Mouse (Mus musculus) erythroblast, adult 5-6 weeks (primary cell): ENCODE results near the gene Macf1. TPM values are rescaled to one million over a fixed set of nuclear protein-coding genes. Genes with fewer than 3 reads are reported as not detected.
A peak's percentile ranks its signal among the peaks of the same experiment; 100 is the strongest.

Experiments
- ATAC-seq: replicated peaks from 2 replicates; pipeline ENCODE4 v1.8.0; 2016; ENCODE audit warnings: moderate number of reproducible peaks, mild to moderate bottlenecking, moderate TSS enrichment, inconsistent platforms; ENCODE audit not compliant: poor library complexity, low FRiP score, severe bottlenecking
- total RNA-seq, 2 experiments: library from RNA; stranded (forward) in 1 of 2; stranded (reverse) in 1 of 2; fragments of 150-400 nt in 1 of 2; fragments of 200-764, 138-1000 nt in 1 of 2; gene quantifications; 2 replicates each; pipeline versions ENCODE4 v1.2.3 to v1.2.4; 2015 to 2017; ENCODE audit warnings: low replicate concordance in 2 of 2

The Macf1 gene
- total RNA-seq, 2 experiments from 2014 or later: 52.5 to 65.5 TPM

DNA sequence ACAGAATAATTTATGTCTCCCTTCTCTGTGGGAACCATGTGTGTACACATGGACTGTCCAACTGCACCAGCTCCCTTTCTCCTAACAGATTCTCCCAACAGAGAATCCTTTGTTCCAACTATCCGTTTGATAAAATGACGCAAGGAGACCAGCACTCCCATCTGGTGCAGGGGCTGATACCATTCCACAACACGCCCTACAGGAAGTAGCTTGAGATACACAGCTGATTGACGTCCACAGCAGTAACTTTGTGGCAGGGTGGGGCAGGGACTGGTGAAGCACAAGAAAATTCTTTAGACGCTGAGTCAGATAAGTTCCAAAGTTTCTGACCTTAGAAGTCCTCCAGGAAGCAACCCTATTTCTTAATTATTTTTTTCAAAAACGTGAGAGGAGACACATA lies 261.3 kb downstream of the Macf1 start:
- ATAC-seq: no peak

DNA sequence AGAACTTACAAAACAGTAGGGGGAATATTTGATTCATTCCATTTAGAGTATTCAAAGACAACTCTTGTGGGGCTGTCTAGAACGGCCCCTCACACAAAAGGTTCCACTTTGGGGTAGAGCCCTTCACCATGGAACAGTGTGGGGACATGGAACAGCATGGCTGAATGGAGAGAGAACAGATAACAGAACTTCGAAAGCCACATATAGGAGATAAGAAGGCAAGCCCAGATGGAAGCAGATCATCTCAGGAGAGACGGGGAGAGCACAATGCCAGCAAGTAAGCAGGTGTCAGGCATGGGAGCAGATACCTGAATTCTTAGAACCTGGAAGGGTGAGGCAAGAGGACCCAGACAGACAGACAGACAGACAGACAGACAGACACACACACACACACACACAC lies 266.1 kb downstream of the Macf1 start:
- ATAC-seq: no peak

DNA sequence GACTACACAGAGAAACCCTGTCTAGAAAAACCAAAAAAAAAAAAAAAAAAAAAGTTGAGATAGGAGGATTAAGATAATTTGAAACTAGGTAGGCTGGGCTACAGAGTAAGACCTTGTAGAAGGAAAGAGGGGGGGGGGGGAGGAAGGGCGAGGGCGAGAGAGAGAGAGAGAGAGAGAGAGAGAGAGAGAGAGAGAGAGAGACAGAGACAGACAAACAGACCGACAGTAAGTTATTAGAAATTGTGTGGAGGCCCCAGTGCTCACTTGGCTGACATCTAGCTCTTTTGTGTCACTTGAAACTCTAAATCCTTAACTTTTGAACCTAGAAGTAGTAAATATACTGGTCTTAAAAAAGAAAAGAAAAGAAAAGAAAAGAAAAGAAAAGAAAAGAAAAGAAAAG lies 266.7 kb downstream of the Macf1 start:
- ATAC-seq: no peak

DNA sequence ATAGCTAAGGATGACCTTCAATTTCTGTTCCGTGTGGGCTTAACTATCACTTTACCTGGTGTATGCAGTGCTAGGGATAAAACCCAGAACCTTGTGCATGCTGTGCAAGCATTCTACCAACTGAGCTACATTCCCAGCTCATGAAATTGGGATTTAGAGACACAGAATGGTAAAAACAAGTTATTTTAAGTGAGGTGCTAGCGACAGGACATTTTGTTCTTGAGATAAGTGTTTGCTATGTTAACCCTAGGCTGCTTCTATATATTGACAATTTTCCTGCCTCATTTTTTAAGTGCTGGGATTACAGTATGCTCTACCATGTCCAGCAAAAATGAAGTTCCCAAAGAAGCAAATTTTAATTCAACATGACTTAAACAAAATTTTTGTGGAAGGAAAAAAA lies 267.3 kb downstream of the Macf1 start:
- no peak for ATAC-seq

DNA sequence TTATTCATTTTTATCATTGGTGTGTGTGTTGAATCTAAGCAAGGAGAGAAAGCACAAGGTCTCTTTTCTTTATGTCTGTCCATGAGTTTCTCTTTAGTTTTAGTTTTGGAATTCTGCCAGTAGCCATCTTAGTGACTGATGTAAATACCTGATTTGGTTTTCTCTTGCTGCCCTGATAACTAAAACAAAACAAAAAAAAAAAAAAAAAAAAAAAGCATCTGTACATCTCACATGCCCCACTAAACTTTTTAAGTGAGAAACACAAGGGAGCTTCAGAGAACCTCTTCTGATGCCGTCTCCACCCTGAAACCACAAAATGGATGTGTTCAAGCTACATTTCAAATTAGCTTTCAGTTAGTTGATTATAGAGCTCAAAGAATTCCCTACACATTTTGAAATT lies 268.6 kb downstream of the Macf1 start:
- no peak for ATAC-seq

DNA sequence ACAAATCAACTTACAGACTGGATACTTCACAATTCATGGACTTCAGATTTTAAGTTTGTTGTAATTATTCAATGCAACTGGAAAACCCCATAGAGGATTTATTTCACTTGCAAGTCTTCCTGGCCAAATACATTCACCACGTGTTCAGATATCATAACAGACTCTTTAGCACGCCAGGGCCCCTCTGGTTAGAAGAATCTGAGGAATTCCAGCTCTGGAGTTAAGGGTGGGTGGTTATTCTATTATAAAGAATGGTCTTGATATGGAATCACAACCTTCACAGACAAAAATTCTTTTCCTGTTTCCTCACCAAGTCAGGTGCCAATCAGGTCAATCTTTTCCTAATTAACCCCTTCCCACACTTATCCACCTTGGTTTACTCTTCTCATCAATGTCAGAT lies 270.3 kb downstream of the Macf1 start:
- ATAC-seq: no peak

DNA sequence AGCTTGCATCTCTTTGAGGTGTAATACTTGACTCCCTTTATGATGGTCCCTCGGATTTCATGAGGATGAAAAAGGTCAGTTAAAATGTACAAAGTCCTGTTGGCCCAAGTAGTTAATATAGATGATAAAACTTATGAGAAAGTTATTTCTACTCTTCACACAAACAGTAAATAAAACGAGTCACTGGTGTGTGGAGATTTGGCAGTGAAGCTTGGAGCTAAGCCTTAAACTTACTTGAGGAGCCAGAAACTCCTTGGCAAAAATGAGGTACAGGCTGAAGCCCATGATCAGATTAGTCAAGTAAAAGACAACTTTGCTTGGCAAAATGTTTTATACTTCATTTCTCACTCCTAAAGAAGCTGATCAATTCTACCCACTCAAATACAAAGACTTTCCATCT lies 271.2 kb downstream of the Macf1 start:
- ATAC-seq: no peak

DNA sequence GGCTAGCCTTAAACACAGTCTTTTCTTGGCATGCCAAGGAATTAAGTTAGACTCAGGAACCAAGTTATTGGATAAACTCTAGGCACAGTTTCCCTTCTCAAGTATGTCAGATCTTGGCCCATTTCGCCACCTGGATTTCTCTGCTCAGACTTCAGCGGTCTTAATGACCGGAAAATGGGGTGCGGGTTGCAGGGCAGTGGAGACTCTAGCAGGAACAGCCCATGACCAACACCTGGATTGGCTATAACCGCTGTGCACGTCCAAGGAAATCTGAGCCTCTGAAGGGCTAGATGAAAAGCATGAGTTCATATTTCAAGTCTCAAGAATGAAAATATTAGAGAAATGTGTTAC lies 271.7 kb downstream of the Macf1 start:
- ATAC-seq: no peak

DNA sequence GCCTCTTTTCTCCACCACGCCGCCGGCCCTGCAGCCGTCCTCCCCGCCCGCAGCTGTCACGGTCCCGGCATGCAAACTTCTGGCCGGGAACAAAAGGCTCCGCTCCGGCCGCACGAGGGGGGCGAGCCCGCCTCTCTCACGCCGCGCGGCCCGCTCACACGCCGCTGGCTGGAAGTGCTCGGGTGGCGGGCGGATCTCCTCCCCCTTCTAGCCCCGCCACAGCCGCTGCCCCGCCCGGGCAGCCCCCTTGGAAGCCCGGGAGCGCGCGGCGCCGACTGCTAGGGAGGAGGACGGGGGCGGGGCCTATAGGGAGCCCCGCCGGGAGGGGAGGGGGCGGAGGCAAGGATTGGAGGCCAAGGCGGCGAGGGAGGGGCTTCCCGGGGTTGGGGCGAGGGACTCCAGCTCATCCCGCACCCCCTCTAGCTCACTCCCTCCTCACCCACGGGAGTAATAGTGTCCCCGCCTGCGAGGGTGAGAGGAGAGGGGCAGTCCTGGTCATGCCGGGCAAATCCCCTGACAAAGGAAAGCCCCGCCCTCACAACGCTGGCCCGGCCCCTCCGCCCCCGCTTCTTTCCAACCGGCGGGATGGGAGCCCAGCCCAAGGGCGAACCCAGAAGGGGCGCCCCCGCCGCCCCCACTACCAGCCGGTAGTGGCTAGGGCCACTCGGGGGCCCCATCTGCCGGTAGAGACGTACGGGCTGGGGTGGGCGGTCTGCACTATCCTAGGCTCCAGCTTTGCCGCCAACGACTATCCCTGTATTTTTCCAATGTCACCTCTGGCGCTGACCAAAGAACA lies 272.2 kb downstream of the Macf1 start:
- peak; percentile 53 for ATAC-seq

DNA sequence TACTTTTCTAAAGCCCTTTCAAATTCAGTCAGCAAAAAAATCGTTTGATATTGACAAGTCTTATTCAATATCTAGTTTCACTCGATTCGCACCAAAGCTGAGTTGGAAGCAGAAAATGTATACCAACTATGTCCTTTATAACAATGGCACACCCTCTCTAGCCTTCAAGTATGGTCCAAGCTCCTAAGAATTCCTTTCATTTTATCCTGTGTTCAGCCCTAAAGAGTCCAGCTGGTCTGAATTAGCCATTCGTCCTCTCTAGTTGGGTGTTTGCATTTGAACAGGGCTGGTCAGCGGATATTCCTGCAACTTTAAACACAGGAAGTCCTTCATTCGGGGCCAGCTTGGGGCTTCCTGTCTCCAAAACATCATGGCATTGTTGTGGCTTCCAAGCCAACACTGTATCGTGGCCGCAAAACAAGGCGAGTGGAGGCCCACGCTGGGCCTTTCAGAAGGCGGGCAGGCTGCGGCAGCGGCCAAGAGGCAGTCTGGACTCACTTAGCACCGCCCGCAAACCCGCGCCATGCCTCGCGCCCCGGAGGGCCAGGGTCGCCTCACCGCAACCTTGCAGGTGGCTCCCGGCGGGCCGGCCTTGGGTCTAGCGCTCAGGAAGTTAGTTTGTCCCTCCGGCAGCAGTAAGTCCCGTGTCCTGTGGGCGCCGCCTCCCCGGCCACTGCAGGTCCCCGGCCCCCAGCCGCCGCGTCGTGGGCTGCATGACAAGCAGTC lies 273.0 kb downstream of the Macf1 start:
- ATAC-seq: peak; percentile 38; the same call in 1 of the 2 replicates

DNA sequence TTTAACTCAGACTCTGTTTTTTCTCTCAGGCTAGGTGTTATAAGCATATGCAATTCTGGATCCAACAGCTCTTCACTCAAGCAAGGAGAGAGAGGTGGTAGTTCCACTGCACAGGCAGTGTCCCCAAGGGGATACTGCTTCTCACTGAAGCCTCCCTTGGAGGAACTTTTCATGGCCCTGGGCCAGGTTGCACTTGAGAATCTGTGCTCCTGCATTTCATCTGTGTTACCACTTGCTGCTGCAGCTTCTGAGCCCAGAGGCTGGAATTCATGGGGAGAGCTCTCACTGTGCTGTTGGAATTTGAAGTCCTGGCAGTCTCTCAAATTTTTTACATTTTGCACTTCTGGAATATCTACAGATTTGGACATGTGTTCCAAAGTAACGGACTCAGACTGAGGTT lies 274.4 kb downstream of the Macf1 start:
- no peak for ATAC-seq

DNA sequence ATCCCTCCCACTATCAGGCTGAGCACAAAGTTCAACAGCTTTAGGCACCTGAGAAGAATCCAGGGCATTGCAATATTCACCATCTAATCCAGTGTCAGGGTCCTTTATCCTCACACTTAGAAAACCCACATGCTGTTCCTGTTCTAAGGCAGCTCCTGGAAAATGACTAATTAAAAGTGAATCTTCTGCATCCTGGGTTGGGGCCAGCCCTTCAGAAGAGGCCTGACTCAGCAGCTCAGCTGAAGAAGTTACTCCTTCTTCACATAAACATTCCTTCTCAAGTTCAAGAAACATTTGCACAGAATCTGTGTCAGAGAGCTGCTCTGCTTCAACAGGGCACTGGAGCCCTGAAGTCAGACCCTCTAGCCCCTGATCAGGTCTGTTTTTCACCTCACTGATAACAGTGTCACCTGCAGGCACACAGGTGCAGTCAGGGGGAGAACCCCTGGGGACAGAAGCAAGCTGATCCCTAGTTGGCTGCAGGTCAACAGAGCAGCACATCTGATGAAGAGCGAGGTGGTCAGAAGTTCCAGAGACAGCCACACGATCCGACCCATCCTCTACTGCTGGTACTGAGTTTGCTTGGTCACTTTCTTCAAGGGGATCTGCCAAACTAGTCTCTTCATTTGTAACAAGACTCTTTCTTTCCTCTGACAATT lies 275.0 kb downstream of the Macf1 start:
- no peak for ATAC-seq

DNA sequence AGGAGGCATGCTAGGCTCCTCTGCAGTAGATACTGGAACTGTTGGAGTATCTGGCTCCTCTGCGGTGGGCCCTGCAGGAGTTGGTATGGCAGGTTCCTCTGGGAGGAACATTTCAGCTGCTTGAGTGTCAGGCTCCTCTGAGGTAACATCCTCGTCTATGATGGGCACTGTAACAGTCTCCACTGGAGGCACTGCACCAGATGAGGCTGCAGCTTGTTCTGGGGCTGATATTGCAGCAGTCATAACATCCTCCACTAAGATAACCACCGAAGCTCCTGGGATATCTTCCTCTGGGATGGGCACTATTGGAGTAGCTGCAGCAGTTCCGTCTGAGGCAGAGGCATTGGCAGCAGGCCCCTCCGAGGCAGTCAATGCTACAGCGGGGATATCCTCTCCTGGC lies 276.4 kb downstream of the Macf1 start:
- no peak for ATAC-seq

DNA sequence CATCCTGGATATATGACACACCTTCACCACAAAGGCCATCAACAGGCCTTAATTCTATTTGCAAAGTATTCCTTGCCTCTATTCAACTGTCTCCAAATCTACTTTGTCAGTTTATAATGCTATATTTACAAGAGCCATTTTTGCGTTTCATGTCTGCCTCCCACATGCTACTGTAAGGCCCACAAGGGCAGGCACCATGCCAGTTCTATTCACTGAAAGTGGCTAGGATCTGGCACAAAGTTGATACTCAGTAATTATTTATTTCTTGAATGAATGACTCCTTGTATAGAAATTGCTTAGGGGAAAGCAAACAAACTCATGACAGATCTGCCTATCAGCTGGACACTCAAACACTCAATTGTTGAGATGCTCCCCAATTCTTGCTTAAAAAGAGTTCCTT lies 280.1 kb downstream of the Macf1 start:
- no peak for ATAC-seq

DNA sequence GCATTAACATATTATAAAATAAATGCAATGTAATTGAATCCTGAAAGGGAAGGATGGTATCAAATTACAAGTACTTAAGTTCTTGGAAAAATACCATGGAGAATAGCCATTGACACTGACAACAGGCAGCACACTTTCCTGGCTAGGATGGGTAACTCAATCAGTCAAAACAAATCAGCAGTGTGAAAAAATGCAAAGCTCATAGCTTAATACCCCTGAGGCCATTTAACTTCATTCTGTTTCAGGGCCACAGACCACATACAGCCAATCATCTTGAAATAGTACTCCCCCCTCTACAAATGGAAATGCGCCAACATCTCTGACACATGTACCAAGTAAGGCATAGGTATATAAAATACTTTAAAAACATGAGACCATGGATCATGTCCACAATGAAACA lies 281.9 kb downstream of the Macf1 start:
- ATAC-seq: no peak

DNA sequence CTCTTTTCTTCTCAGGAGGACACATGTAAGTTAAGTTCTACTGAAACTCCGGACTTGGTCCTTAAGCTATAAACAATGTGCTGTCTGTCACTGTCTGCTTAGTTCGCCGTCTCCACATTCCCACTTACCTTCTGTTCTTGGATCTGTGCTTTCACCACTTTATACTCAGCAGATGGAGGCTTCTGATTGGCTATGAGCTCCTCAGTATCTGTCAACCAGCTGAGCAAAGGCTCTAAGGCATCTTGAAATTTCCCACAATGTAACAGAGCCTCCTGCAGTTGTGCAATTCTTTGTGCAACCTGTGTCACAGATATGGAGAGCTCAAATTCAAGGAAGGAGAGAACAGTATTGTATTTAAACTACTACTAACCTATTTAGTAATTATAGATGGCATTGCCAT lies 282.9 kb downstream of the Macf1 start:
- ATAC-seq: no peak

DNA sequence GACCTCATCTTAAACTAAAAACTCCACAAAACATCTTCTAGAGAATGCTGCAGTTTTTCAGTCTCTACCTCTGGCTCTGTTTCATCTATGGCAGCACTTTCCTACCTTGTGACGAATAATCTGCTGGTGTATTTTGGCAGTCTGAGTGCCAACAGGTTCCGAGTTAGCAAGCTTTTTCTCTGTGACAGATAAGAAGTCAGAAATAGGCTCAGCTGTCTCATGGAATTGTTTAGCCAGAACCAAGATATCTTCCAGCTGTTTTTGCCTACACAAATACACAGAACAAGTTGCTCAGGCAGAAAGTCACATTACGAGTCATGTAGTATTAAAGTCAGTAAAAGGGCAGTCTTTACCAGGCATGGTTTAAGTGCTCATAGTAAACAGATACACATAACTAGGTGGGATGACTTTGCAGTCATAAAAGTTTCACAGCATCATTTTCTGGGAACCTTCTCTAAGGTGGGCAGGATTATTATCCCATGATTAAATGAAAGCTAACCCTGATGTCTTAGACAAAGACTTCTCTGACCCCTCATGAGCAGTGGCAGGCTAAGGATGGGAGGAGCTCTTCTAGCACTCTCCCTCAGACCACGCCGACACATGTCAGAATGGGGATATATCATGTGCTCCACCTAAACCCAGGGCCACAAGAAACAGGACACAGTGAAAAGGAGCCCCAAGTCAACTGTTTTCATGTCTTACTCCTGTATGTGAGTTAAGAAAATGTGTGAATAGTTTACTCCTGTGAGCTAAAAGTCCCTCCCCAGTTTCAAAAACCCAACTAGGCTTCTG lies 286.3 kb downstream of the Macf1 start:
- ATAC-seq: no peak

DNA sequence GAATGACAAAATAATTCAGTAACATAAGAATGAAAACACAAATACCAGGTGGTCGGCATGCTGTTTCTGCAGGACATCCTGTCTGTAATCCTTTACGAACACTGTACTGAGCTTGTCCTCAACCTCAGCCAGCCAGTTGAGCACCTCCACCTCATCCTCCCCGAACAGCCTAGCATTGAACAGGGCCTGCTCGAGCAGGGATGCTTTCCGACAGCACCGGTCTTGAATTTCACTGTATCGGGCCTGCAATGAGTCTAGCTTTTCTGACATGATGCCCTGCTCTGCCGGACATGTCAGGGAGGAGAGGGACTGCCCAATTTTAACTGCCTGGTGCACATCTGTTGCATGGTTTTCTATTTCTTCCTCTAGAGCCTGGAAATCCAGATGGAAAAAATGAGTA lies 287.1 kb downstream of the Macf1 start:
- ATAC-seq: no peak

DNA sequence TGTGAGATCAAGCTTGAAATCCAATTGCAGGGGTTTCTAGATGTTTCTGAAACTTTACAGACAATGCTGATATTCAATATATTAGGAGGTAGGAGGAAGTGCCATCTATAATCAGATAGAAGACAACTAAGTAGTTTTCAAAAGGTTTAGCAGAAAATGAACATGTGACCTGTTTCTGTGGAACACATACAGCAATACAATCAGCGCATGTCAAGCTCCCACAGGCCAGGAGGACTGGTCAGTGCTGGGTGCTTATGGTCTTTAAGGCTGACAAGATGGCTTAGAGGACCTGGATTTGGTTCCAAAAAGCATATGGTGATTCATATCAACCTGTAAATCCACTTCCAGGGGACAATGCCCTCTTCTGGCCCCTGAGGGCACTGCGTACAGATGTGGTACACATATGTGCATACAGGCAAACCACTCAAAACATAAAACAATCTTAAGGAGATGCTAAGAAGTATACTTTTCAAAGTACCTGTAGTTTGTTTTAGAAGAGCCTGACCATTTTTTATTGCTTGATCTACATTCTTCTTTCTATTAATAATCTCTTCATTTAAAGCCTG lies 288.6 kb downstream of the Macf1 start:
- 0 out of 2 replicates have a peak, but pooled peaks have one; percentile 45 for ATAC-seq

DNA sequence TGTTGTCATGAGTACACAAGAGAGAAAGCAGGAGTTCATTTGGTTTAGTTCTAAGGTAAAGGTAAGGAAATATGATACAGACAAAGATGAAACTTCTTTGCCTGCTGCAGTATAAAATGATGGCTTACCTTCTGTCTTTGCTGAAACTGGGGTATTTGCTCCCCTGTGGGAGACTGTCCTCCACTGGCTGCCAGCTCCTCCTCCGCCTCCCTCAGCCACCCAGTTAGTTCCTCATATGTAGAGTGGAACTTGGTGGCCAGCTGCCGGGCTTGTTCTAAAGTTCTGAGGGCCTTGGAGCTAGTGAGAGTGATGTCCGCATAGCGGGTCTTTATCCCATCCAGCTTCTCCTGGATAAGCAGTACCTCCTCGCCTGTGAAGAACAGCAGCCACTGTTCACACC lies 289.3 kb downstream of the Macf1 start:
- no peak for ATAC-seq
